Mouse (Mus musculus): ENCODE measurements around the gene Olfr1361.

Olfr1361 gene

GRCm38 (mm10) chr13:21663286-21663685 lies at the start of gene Olfr1361:
TSS of gene Olfr1361 (minus strand) at chr13:21663386.
- DNase-seq (ENCODE audit: low read depth, low spot score): no peak

GRCm38 (mm10) chr13:21711698-21712097 lies 48.5 kb upstream of the Olfr1361 start:
- DNase-seq (ENCODE audit: low read depth, low spot score): no peak

- DNase-seq (ENCODE audit: low read depth, low spot score): peak; percentile 76
Measured at GRCm38 (mm10) chr13:21710821-21711525, 47.8 kb upstream of the Olfr1361 start.

GRCm38 (mm10) chr13:21710031-21710711 lies 47.0 kb upstream of the Olfr1361 start:
- DNase-seq (ENCODE audit: low read depth, low spot score): peak; percentile 83

GRCm38 (mm10) chr13:21706669-21707068 lies 43.5 kb upstream of the Olfr1361 start:
- no peak for DNase-seq (ENCODE audit: low read depth, low spot score)

GRCm38 (mm10) chr13:21697811-21698210 lies 34.6 kb upstream of the Olfr1361 start, which contains the start of gene Olfr1359:
TSS of gene Olfr1359 (plus strand) at chr13:21698111.
- no peak for DNase-seq (ENCODE audit: low read depth, low spot score)

GRCm38 (mm10) chr13:21677305-21677704 lies 14.1 kb upstream of the Olfr1361 start, which contains the start of gene Olfr1360:
TSS of gene Olfr1360 (minus strand) at chr13:21677405.
- no peak for DNase-seq (ENCODE audit: low read depth, low spot score)

GRCm38 (mm10) chr13:21642418-21642817 lies 20.8 kb downstream of the Olfr1361 start, which contains the start of gene Olfr11:
TSS of gene Olfr11 (minus strand) at chr13:21642518.
- no peak for DNase-seq (ENCODE audit: low read depth, low spot score)

GRCm38 (mm10) chr13:21613922-21614321 lies 49.3 kb downstream of the Olfr1361 start, which contains the start of gene Olfr1362:
TSS of gene Olfr1362 (minus strand) at chr13:21614022.
- no peak for DNase-seq (ENCODE audit: low read depth, low spot score)

All from retina, postnatal 7 days (tissue).